Mouse (Mus musculus): ENCODE results near the gene Etv3.

- TF ChIP-seq POLR2A (IDR thresholded peaks at IDR 0.05; ENCODE audit: borderline replicate concordance, control insufficient read depth, low read depth, low read length) (no peak), CTCF (IDR thresholded peaks at IDR 0.05; ENCODE audit: control insufficient read depth, insufficient read depth, low read length) (no peak)
These were observed 40.4 kb downstream of the Etv3 start for GRCm38 (mm10) chr3:87565623-87566022.
